Mouse (Mus musculus) regulatory T cell (primary cell): ENCODE results near the gene Taf1c.

ENCODE experiments used
- in situ Hi-C: fragments of 300-600 bp; cut with MboI, MseI; formaldehyde crosslinking; loops from one replicate; pipeline ENCODE4 v1.15.1; 2025; ENCODE audit warnings: high pct_unique_total_duplicates

The Taf1c gene

DNA sequence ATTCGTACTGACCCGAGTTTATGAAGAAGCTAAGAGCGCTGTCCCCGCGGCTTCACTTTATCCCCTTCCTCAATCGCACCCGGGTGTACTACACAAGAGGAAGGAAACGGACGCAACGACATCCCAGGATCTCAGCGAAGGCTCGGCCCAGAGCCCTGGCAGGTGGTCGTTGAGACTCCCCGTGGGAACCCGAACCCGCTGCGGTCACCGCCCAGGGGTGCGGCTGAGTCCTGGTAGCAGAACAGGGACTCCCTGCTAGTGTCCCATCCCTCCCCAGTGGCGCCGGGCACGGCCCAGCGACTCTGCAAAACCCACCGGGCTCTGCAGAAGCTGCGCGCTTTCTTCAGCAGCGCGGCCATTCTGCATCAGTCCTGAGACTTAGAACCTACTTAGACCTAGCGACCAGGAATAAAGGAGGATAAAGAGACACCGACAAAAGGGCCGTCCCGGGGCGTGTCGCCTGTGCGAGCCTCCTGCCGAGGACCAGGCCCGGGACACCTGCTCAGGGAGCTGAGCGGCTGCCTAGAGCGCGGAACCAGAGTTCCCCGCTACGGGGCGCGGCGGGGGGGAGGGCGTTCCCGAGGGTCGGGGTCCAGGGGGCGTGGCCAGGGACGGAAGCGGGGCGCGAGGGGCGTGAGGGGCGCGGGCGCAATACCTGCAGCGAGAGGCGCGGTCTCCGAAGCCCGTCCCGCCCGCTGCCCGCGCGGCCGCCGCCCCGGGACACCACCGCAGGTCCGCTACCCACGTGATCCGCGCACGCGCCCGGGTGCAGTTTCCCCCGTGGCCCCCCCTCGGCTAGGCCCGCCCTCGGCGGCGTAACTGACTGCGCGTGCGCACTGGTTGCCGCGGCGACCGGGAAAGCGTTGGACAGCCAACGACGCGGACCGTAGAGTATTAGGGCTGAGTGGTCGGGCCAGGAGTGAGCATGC is 30.3 kb downstream of the Taf1c start, which contains the start of the genes Hsdl1 and Dnaaf1:
Gene Hsdl1 (minus strand): TSS at position 747 of the 929 bp plus-strand sequence.
Gene Dnaaf1 (plus strand): TSS at position 799 of the 929 bp plus-strand sequence.
- in situ Hi-C loops: no loop called here

DNA sequence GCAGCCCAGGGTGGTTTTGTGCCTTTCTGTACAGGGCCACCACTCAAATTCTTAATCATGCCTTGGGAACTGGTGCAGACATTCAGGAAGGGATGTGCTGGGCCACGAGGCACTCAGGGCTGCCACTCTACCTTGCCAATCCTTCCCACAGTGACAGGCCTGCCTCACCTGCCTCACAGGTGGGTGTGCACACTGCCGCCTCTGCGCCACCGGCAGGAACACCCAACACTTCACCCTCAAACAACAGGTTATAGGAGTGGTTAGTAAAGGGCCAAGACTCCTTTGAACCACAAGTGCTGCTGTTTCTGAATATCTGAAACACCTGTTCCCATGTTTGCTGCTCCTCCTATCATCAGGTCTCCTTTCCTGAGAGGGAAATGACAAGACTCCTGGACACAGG is 32.6 kb downstream of the Taf1c start:
- in situ Hi-C loops: no loop called here

DNA sequence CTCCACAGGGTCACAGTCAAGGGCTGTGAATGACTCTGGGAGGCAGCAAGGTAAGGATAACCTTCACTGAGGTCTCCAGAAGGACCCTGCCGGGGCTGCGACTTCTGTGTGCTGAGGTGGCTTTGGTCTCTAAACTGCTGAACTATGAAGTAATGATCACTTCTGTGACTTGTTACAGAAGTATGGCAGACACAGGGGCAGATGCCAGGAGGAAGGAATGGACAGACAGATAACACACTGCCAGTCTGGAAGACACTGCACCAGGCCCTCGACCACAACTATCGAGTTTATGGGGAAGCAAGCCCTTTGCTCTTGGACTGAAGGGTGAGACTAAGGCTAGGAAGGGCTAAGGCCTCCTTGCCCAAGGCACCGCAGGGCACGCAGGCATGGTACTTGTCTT is 33.9 kb downstream of the Taf1c start:
- in situ Hi-C loops: no loop called here

DNA sequence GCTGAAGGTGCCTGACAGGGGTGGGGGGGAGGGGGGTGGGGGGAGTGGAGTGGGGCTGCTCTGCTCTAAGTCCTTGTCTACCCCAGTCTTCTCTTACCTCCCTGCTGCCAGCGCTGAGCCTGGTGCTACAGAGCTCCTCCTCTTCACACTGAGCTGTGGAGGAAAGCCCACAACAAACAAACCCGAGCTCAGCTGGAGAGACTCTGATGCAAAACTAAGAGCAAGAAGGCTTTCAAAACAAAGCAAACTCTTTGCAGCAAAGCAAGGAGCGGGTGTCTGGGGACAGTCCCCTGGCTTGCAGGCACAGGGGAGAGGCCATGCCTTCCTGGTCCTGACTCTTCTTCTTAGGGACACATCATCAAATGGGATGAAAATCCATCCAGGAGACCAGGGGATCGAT is 35.1 kb downstream of the Taf1c start:
- in situ Hi-C loops: loop anchor here (10.0 kb wide), 1 partner anchor 925 kb away; no protein-coding TSS in a partner anchor

DNA sequence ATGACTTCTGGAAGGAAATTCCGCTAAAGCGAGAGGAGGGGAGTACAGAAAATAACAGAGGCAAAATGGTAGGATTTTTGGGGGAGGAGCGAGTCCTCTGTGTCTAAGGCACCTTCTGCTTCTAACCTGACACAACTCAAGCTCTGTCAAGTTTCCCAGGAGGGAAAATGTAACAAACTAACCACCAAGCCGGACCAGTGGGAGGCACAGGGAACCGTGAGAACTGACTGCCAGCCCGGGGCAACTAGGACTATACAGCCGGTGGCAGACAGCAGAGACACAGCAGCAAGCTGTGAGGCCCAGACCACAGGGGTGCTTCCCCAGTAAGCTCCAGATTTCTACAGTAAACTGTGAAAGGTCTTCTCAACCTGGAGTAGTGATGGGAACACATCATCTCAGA is 36.1 kb downstream of the Taf1c start:
- in situ Hi-C loops: loop anchor here (10.0 kb wide), 1 partner anchor 926 kb away; no protein-coding TSS in a partner anchor

DNA sequence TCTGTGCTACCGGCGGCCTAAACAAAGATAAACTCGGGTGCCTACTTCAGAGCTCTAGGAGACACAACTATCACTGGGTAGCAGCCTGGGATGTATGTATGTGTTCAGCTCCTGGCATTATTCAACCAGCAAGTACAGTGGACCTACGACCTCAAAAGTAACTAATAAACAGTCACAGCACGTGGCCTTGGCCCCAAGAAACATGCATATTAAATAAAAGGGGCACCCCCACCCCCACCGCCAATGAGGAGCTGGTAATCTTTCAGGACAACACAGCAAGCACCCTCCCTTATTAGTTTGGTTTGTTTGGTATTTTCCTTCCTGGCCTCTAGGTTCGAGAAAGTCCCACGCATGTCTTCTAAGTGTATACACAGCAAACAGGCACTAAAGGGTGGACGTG is 36.8 kb downstream of the Taf1c start:
- in situ Hi-C loops: loop anchor here (10.0 kb wide), 1 partner anchor 927 kb away; no protein-coding TSS in a partner anchor

DNA sequence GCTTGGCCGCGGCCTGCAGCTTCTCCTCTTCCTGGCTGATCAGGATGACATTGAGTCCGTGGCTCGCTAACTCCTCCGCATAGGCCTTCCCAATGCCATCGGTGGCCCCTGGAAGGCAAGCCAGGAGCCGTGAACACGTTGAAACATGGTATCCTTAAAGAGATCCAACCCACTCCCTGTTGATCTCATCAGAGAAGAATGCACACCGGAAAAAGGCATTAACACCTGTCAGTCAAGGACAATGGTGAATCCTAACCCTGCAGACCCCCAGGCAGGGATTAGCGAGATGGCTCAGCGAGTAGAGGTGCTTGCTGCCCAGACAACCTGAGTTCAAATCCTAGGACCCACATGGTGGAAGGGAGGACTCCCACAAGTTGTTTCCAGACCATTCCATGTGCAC is 38.7 kb downstream of the Taf1c start:
- in situ Hi-C loops: loop anchor here (10.0 kb wide), 1 partner anchor 928 kb away; no protein-coding TSS in a partner anchor

DNA sequence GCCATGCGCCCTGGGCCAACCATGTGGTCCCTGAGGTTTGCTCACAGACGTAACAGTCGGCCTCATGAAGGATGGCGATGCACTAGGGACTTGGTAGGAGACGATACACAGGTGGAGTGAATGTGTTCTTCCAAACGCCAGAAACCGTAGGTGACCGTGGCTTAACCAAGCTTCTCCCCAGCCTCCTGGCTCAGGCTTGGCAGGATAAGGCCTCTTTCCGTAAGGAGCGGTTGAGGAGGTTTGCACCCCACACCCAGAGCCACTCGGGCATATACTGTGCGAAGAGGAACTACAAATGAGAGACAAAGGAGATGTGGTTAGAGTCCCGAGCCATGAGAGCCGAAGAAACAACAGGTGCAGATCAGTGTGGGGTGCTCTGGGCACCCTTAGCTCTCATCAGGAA is 41.2 kb downstream of the Taf1c start:
- in situ Hi-C loops: loop anchor here (10.0 kb wide), 1 partner anchor 931 kb away; no protein-coding TSS in a partner anchor

DNA sequence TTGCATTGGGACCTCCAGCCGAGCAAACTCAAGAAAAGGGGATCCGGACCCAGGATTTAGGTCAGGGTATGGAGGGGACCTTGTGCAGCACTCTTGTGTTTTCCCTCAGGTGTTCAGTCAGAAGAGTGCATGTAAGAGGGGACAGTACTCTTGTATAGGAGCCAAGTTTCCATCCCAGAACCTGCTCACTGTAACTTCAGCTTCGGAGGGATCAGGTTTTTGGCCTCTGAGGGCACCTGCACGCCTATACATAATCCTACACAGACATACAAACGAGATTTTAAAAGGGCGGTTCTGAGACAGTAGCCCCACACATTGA is 45.7 kb downstream of the Taf1c start:
- in situ Hi-C loops: no loop called here

DNA sequence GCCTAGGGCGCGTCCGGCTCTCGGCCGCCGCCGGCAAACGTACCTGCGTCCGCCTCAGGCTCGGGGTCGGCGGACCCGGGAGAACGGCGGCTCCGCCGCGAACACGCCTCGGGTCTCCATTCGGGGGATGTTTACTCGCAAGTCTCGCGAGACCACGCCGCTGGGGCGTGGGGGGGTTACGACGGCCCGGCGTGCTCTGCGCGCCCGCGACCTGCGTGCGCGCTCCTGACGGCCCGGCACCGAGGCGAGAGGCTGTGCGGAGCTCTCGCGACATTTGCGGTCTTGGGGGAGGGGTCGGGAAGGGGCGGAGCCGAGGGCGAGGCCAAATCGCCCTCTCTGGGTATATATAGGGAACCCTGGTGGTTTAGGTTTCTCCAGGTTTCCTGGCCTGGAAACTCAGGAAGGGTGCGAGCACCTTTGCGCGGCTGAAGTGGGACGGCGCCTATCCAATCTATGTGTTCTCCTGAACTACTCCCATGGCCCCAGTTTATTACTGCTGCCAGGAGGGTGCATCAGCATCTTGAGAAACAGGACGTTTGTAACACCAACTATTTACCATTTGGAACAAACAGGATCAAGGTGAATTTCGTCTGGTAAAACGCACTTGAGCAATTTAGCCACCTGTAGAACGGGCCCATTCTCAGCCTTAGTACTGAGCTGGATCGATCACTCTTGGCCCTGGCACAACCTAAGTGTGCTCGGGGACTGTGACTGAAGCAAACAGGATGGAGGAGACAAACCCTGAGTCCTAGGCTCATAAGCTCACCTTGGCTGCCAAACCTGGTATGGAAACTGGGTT is 46.2 kb downstream of the Taf1c start, which contains the start of gene Mbtps1:
Gene Mbtps1 (minus strand): TSS at position 133 of the 799 bp plus-strand sequence.
- in situ Hi-C loops: no loop called here

DNA sequence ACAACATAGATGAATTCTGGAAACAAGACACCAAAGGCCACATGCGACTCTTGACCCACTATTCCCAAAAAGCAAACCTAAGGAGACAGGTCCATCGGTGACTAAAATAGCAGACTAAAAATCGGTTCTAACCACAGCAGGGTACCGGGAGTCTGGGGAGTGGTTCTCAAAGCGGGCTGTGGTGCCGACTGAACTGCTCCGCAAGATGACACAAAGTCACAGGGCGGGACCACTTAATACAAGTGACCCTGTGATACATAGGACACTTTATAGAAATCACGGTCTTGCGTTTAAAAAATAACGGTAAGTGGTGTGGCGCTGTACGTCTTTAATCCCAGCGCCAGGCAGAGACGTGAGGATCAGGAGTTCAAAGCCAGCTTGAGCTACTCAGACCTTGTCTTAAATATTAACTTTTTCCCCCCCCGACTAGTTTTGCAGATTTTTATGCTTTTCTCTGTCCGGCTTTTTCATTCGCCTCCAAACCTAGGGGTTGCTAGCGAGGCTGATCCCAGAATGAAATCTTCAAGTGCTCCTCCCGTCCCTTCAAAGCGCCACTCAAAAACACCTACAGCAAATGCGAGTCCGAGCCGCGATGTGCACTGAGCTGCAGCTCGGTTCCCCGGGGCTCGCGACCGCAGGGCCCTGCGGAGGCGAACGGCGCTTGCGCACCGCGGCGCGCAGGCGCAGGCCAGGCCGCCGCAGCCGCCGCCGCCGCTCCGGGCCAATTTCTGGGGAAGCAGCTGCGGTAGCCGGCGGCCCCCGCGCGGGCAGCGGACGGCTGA is 47.0 kb downstream of the Taf1c start:
- in situ Hi-C loops: no loop called here

DNA sequence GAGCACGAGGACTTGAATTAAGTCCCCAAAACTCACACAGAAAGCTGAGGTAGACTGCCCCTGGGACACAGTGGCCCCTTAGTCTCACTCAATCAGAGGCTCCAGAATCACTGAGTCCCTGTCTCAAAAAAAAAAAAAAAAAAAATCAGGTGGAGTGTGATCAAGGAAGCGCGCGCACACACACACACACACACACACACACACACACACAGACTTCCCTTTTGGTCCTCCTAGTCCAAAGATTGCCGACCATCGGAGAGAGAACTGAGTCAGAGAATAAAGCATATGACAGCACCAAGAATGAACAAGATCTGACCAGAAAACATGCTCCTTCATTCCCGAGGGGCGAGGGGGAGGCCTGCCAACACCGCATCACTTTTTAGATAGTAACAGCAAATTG is 47.9 kb downstream of the Taf1c start:
- in situ Hi-C loops: no loop called here

DNA sequence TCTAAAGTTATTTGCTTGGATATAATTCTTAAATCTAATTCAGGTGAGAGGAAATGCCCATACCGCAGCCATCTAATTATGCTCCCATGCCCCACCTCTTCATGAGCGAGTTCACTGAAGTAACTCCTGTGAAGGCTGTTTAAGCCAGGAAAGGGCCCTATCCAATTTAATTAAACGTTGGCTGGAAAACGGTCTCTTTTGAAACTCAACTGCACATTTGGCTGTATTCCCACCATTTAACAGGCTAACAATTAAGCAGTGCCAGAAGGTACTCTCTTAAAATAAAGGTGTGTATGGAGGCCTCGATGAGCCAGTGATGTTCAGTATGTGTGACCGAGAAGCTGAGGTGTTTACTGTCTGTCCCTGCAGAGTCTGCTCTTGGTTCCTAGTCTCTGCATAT is 49.2 kb downstream of the Taf1c start:
- in situ Hi-C loops: no loop called here

DNA sequence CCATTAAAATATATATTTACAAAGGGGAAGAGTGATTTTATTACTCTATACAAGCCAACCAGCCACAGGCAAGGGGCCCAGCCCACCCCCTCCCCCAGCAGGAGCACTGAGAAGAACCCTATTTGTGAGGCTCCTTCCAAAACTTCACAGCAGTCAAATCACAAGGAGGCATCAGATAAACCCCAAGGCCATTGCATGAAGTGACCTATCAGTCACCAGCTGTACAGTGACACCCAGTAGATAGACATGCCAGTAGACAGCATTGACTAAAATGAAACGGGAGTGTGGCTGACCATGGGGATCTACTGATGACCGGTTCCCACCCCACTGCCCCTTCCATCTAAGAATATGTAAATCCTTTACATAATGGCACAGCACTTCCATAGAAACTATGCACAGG is 52.1 kb downstream of the Taf1c start:
- in situ Hi-C loops: no loop called here

DNA sequence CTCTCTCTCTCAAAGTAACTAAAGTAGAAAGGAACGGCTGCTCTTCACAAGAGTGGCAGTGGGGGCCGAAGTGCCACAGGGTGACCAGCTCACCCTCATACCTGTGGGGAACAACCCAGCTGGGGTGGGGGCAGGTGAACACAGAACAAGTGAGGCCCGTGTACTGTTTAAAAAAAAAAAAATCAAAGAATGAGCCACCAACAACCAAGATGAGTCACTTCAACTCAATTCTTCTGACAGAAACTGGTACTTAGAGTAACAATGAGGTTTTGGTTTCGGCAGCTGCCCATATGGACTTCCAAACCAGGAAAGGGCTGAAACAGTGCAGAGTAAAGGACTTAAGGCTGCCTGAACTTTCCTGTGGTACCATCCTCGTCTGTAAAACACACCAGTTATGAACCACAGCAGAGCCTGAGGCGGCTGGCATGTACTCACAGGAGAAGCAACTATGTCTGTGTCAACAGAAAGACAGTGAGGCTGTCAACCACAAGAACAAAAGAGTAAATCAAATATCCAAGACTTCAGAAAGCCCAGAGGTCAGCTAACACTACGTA is 56.4 kb downstream of the Taf1c start:
- in situ Hi-C loops: loop anchor here (5.0 kb wide), 1 partner anchor 54 kb away; no protein-coding TSS in a partner anchor
